Mouse (Mus musculus) gastrocnemius, postnatal 14 days (tissue): Measurements from ENCODE around the gene Gfra1. TPM values are rescaled to one million over a fixed set of nuclear protein-coding genes. Genes with fewer than 3 reads are reported as not detected.
A peak's percentile ranks its signal among the peaks of the same experiment; 100 is the strongest.

ENCODE experiments used
- DNase-seq: peaks from one replicate; pipeline ENCODE4 v3.0.0; 2021; ENCODE audit warnings: mixed read lengths
- intact Hi-C: fragments of 180-260 bp; cut with DNase I; formaldehyde crosslinking; loops from one replicate; pipeline ENCODE4 v1.15.1; 2025; ENCODE audit warnings: low total_unique reads
- long read RNA-seq, 2 experiments: library from polyadenylated mRNA; stranded (forward); transcript quantifications; one replicate each; pipeline ENCODE4 v2.0.0; 2021
- total RNA-seq, 2 experiments: library from RNA; stranded (reverse); gene quantifications; 2 replicates each; pipeline ENCODE4 v1.2.3; 2021

The Gfra1 gene
- 1 to 10 TPM; 4.7 to 6.6 TPM for total RNA-seq
- long read RNA-seq, experiment 1, full-length matches to known transcripts: 2 of 2 reads
- long read RNA-seq, experiment 1, partial matches to known transcripts: 0 of 2 reads
- long read RNA-seq, experiment 1, other reads (novel, unspliced or antisense): 0 of 2 reads
- long read RNA-seq, experiment 2, partial matches to known transcripts: 1 of 1 reads
- long read RNA-seq, experiment 2, other reads (novel, unspliced or antisense): 0 of 1 reads

DNA sequence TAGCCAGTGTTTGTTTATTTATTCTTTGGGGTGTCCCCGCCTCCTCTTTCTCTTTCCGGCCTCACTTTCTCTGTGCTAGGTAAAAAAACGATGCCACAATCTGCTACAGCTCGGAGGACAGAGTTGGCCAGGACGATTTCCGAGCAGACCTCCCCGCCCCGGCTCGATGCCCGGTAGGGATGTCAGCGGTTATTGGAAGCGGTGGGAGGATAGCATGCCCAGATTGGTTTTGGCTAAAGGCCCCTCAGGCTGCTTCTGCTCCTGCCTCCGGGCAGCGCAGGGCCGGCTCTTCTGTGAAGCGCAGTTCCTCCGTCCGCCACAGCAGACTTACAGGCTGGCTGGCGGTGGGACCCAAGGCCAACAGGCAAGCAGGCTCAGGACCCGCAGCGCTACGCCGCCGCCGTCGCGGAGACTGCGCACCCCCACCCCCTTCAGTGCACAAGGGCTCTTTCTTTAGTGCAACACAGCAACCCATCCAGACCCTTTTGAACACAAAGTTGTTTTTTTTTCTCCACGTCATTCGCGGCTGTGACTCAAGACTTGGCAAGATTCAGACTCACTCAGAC, at the start of gene Gfra1:
Gfra1 (minus strand) TSS at position 414 of the 566 bp plus-strand sequence.
- intact Hi-C loops: loop anchor here (10.0 kb wide), 1 partner anchor 141 kb away; no protein-coding TSS in a partner anchor
- DNase-seq: peak; percentile 54

DNA sequence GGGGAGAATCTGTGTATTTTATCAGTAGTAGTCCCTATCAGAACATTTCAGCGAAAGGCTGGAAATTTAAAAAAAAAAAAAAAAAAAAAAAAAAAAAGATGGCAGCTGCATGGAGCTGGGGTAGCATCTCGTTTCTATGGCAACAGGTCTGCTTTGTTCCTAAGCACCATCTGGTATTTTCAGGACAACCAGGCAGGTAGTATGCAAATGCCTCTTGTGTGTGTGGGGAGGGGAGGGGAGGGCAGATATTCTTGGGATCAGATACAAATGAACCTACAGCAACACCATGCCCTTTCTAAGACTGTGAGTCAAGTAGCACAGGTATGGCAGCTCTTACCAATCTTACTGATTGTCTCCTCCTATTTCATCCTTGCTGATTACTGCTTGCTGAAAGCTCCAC, 44.3 kb upstream of the Gfra1 start:
- intact Hi-C loops: no loop called here
- no peak for DNase-seq

- intact Hi-C loops: no loop called here
- DNase-seq: no peak
Observed at GRCm38 (mm10) chr19:58499420-58499966, 43.8 kb upstream of the Gfra1 start.

DNA sequence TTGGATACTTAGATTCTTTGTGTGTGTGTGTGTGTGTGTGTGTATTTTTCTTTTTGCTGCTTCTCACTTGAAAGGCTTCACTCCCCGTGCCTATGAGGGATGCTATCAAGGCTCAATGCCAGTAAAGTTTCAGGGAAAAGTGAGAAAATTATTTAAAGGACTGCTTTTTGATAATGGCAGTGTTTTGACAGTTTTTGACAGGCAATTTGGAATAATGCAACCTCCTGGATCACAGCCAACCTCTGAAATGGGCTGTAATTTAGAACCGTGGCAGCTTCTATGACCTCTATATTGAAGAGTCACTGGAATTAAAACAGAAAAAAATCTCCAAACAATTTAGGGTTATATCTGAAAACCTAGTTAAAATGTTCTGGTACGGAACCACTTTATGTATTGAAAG, 41.4 kb upstream of the Gfra1 start:
- no peak for DNase-seq
- intact Hi-C loops: no loop called here

DNA sequence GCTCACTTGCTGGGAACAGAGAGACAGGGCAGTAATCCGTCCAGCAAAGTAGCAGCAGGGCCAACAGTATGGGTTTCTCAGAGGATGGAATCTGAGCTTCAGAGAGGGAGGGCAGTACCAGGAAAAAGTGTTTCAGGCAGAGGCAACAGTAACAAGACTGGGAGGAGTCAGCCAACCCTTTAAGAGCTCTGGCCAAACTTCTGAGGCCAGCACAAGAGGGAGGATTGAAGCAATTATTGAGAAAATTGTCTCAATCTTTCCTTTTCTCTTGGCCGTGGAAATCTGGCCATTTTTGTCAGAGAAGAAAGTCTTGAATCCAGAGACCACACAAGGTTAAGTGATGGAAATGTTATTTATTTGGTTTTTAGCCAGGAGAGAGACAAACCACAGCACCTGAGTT, 31.0 kb upstream of the Gfra1 start:
- no peak for DNase-seq
- intact Hi-C loops: no loop called here

DNA sequence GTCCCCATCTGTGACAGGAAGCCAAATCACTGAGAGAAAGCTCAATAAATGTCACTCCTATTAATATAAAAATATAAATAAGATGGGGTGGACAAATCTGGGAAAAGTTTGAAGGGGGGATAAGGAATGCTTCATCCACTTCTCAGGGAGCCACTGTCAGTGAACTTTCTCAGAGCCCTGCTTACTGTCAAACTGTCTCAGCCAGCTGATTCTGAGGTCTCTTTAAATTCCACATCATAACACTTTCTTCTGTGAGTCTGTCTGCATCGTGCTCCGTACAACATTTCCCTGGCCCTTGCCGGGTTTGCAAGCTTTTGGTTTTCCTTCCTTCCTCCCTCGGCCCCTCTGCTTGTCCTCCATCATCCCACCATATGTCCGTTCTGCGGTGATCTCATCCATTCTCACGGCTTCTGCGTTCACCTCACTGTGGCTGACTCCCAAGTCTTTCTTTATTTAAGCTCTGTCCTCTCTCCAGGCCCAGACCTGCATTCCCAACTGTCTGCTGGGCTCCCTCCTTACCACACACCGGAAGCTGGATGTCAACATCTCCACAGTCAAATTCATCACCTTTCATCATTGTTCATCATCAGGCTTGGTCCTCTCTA, 26.8 kb upstream of the Gfra1 start:
- DNase-seq: no peak
- intact Hi-C loops: no loop called here

DNA sequence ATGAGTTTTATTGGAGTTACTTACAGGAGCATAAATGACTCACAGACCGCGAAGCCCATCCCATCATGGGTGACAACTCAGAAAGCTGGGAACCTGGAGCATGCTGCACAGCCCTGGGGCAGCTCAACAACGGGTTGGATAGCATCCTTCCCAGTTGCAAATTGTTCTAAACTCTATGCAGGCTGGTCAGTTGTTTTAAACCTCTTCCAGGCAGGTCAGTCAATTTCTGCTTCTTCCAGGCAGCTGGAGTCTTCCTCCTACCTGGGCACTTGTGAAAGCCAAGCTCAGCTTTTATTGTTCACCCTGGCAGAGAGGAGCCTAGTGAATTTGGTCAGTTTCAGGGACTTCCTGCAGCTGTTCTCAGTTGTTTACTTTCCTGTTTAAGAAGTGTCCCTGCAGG, 18.5 kb upstream of the Gfra1 start:
- DNase-seq: no peak
- intact Hi-C loops: loop anchor here (10.0 kb wide), 1 partner anchor 819 kb away; no protein-coding TSS in a partner anchor

DNA sequence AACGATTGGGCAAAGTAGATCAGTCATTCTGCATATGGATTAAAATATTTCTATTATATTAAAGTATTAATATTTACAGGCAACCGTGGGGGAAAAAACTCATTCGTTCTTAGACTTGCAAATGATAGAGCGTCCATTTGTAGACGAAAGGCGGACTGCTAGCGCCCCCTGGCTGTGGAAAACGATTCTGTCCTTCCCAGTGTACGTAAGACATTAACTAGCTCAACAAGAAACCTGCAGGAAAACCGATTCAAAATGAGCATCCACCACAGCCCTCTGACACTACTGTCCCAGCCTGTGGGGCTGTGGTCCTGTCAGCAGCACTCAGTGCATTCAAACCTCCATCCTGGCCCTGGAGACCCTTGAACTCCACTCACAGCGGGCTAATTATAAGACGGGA, 13.7 kb upstream of the Gfra1 start:
- intact Hi-C loops: loop anchor here (5.0 to 10.0 kb wide), 4 partner anchors 472 to 722 kb away; no protein-coding TSS in a partner anchor

DNA sequence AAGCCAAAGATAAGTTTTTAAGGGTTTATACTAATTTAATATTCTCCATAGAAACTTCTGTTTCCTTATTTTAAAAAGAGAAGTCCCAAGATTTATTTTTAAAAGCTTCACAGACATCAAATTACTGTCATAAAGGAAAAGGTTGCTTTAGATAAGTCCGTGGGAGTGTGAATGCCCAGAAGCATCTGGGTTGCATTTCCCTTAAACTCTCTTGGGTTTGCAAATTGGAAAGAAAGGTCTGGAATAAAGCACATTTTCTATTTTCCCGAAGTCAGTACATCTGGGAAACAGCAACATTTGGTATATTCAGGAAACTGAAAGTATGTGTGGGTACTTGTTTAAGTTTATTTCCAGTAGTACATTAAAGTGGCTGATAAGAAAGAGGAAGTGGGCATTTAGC, 12.6 kb upstream of the Gfra1 start:
- no peak for DNase-seq
- intact Hi-C loops: loop anchor here (5.0 to 10.0 kb wide), 4 partner anchors 471 to 721 kb away; no protein-coding TSS in a partner anchor

More for the DNA sequence above, 13.7 kb upstream of the Gfra1 start:
- DNase-seq: peak; percentile 80

DNA sequence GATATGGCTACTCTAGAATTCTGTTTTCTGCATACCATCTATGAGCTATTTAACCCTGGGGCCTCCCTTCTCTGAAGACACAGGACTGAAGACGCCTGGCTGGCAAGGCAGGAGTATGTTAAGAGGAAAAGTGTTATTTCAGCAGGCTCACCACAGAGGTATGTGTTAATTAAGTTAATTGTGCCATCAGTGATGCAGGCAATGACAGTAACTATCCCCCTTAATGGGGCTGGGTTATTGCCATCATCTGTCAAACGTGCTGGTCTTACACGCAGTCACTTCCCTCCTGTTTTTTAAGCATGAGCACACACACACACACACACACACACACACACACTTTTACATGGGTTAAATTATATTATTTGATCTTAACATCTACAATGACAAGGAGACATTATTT, 8.0 kb upstream of the Gfra1 start:
- DNase-seq: no peak
- intact Hi-C loops: loop anchor here (10.0 kb wide), 2 partner anchors 549 to 649 kb away; no protein-coding TSS in a partner anchor

- intact Hi-C loops: loop anchor here (10.0 kb wide), 2 partner anchors 546 to 646 kb away; no protein-coding TSS in a partner anchor
- no peak for DNase-seq
Observed at GRCm38 (mm10) chr19:58460361-58461022, 4.8 kb upstream of the Gfra1 start.

DNA sequence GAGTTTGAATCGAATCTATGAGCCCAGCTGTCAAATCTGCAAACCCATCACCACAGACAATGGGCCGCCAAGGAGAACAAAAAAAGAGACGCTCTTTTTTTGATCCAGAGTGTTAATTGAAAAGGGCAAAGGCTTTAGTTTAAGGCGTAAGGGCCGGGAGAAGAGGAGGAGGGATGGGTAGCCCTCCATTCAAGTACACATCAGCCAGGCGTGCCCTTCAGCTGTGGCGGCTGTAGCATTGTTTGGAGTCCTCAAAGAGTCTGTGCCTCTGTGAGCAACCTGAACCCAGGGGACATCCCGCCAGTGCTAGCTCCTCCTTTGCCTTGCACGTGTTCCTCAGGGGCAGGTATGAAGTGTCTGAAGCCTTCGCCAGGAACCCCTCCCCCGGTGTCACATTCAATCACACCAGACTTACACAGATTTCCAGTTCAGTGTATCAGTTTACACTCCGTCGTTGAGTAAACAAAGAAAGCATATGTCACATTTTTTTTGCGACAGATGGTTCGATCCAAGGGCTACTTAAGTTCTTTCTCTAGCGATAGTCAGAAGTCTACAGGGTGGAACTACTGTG, 867 bp upstream of the Gfra1 start:
- intact Hi-C loops: loop anchor here (10.0 kb wide), 1 partner anchor 142 kb away; no protein-coding TSS in a partner anchor
- DNase-seq: no peak

GRCm38 (mm10) chr19:58455061-58455495, 631 bp downstream of the Gfra1 start:
- intact Hi-C loops: loop anchor here (10.0 kb wide), 1 partner anchor 140 kb away; no protein-coding TSS in a partner anchor

DNA sequence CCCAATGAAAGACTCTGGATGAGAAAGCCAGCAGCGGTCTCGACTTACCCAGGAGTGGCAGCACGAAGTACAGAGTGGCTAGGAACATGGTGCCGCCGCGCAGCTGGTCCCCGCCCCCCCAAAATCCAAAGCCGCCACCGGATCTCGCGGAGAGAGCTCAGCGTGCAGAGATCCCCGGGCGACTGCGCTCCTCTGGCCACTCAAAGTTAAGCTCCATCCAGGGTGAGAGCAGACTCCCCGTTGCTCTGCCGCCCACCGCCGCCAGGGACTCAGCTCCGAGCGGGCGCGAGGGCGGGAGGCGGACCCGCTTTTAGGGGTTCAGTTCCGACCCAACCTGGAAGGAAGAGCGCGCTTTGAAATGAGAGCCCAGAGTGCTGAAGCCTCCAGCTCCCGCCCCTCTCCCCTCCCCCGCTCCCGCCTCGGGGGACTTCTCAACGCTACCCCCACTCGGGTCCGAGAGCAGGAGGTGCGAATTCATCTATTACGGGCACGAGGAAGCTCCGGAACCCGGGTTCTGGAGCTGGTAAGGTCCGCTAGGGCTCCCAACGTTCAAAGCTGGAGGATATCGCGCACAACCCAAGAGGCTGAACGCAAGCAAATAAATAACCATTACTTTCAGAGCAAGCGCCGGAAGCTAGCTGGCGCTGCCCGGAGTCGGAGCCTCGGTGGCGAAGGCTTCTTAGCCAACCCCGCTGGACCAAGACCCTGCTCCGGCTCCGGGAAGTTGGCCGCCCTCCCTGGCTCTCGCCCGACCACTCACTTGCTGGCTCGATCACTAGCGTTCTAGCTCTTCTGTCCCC, 1.2 kb downstream of the Gfra1 start:
- intact Hi-C loops: loop anchor here (10.0 kb wide), 1 partner anchor 140 kb away; no protein-coding TSS in a partner anchor
- DNase-seq: peak; percentile 56

More at GRCm38 (mm10) chr19:58455061-58455495, 631 bp downstream of the Gfra1 start:
- peak; percentile 13 for DNase-seq

GRCm38 (mm10) chr19:58453581-58453980, 2.1 kb downstream of the Gfra1 start:
- peak; percentile 51 for DNase-seq
- intact Hi-C loops: loop anchor here (10.0 kb wide), 1 partner anchor 139 kb away; no protein-coding TSS in a partner anchor

DNA sequence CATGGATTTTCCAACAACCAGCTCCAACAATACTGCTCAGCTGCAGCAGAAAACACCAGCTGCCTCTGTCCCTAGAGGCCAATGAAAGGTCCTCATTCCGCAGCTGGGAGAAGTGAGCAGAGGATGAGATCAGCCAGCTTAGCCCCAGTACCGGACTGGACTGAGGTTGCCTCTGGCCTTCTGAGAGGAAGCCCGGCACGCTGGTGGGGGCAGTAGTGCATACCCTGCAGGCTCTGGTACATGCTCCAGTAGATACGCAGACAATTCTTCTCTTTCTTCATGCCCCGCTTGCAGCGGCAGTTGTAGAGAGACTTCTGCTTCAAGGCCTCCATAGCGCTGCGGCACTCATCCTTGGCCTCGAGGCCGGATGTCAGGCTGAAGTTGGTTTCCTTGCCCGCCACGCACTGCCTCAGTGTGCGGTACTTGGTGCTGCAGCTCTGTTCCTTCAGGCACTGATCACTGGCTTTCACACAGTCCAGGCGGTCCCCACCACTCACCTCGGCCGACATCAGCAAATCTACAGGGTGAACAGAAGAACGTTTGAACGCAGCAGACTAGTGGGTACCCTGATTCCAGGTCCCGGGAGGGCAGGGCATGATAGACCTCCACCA, 2.7 kb downstream of the Gfra1 start:
- DNase-seq: peak; percentile 50
- intact Hi-C loops: loop anchor here (10.0 kb wide), 1 partner anchor 138 kb away; no protein-coding TSS in a partner anchor

GRCm38 (mm10) chr19:58452178-58452819, 3.4 kb downstream of the Gfra1 start:
- DNase-seq: no peak
- intact Hi-C loops: loop anchor here (10.0 kb wide), 1 partner anchor 137 kb away; no protein-coding TSS in a partner anchor
